Mouse (Mus musculus) small intestine, adult 10 weeks (tissue): ENCODE results near the gene Gm11011. TPM values are rescaled to one million over a fixed set of nuclear protein-coding genes. Genes with fewer than 3 reads are reported as not detected.

Source experiments
- polyA plus RNA-seq: library from polyadenylated mRNA; stranded (reverse); fragments of 350-450 nt; fragmentation: Illumina TruSeq; extraction: RNeasy Lipid Tissue Mini Kit (QIAGEN cat#74804); gene quantifications from one replicate; pipeline ENCODE4 v1.2.3, GENCODE M21; 2014; ENCODE audit warnings: low replicate concordance

Gm11011 gene
- polyA plus RNA-seq, result not detected

GRCm38 (mm10) chr2:169587645-169588044 lies at the start of gene Gm11011:
Gm11011 (minus strand) TSS chr2:169587745.

GRCm38 (mm10) chr2:169632338-169633151 lies 45.0 kb upstream of the Gm11011 start, which contains the start of gene Tshz2:
Tshz2 (plus strand) TSS chr2:169633013.

Other genes starting within 250 kb of the Gm11011 start
- gene Tshz2, start 45.3 kb upstream of the Gm11011 start, polyA plus RNA-seq, result 3.1 TPM